Mouse (Mus musculus) ES-E14 (cell line): ENCODE measurements around the gene Ocm.

Experiments used
- CHD2 ChIP-seq: IDR thresholded peaks from 2 replicates; pipeline ENCODE4 v1.6.1; 2014; ENCODE audit warnings: mild to moderate bottlenecking, low read depth, low read length, inconsistent platforms
- HCFC1 ChIP-seq: IDR thresholded peaks from 2 replicates; pipeline ENCODE4 v1.6.1; 2012; ENCODE audit warnings: low read length, inconsistent platforms, borderline replicate concordance; ENCODE audit not compliant: insufficient read depth

DNA sequence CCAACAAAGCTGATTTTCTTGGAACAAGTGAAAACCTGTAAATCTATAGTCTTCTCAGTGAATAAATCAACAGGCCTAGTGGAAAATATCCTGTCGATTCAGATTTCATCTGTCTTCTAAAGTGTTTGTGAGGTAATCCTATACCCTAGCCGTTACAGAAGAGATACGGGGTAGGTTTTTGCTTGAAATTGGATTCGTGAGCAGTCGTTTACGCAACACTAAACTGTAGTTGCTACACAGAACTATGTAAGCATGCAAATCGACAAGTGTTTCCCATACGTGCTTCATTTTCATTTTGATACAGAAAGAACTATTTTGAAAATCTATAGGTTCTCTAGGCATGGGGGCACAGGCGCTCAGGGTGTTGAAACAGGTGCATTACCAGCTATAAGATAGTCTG is 10.6 kb downstream of the Ocm start:
- TF ChIP-seq HCFC1: no peak
- TF ChIP-seq CHD2: no peak
